Mouse (Mus musculus) kidney, adult 18-20 months (tissue): ENCODE data around the gene Brk1.

Experiments used
- DNase-seq: peaks from one replicate; pipeline ENCODE4 v3.0.0; 2021

Brk1 gene

GRCm38 (mm10) chr6:113604432-113605223 lies at the start of gene Brk1:
Gene Brk1 (plus strand): TSS chr6:113604772.
- peak; percentile 91 for DNase-seq

- DNase-seq, result no peak
Observed at GRCm38 (mm10) chr6:113559736-113560135, 44.8 kb upstream of the Brk1 start.

DNA sequence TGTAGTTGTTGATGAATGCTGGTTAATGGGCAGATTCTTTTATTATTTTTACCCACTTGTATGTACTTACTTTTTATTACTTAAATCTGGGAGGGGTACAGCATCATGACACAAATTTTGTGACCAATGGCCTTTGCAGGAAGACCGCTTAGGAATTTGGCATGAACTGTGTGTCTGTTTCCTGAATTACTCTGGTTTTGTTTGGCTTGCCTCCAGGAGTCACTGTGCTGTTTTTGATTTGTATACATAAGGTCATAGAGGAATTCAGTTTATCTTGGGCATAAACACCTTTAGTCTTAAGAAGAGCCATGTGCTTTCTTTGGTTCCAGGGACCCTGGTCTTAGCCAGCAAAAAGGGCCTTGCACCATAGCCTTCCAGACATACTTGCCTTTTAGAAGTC lies 40.0 kb upstream of the Brk1 start:
- no peak for DNase-seq

DNA sequence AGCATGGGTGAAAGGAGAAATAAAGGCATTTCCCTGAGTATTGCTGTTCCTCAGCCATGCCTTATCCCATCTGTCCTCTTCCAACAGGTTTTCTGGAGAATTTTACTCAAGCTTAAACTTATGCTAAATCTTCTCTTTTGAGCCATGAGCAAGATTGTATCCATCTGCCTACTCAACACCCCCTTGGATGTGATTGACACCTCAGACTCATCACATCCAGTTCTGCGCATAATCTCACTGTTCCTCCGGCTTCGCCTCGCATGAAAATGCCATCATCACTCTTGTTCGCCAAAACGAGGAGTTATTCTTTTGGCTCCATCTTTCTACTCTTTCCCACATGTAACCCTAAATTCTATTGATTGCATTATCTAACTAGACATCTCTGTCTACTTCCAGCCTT lies 28.5 kb upstream of the Brk1 start:
- DNase-seq, result no peak

DNA sequence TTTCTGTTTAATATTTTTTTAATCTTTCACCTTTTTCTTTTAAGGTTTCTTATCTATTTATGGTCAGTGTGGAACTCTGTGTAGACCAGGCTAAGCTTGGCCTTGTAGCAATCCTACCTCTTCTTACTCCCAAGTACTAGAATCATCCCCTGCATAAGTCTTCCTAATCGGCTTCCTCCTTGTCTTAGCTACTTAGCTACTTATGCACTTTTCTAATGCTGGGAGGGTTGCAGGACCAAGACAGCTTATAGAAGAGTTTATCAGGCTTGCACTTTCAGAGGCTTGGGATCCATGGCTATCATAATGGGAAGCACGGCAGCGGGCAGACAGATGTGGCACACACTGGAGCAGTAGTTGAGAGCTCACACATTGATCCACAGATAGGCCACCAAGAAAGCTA lies 25.3 kb upstream of the Brk1 start:
- DNase-seq, result no peak

DNA sequence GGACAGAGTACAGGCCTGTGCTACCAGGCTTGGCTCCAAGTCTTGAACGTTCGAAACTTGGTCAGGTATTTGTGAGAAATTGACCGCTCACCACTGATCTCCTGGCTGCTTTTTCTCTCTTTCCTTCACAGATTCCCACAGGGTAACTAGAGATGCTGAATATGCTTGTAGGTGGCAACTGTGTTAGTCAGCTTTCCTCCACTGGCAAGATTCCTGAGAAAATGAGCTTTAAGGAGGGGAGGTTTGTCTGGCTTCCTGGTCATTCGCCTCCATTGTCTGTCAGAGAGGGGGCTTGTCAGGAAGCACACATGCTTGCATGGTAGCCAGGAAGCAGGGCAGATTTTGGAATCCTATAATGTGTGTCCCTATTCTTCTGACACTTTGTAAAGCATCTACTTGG lies 21.5 kb upstream of the Brk1 start:
- no peak for DNase-seq

GRCm38 (mm10) chr6:113585065-113585464 lies 19.5 kb upstream of the Brk1 start:
- DNase-seq, result no peak

- peak; percentile 80 for DNase-seq
Observed at GRCm38 (mm10) chr6:113586466-113587183, 17.9 kb upstream of the Brk1 start.

GRCm38 (mm10) chr6:113592637-113593036 lies 11.9 kb upstream of the Brk1 start:
- DNase-seq, result no peak

DNA sequence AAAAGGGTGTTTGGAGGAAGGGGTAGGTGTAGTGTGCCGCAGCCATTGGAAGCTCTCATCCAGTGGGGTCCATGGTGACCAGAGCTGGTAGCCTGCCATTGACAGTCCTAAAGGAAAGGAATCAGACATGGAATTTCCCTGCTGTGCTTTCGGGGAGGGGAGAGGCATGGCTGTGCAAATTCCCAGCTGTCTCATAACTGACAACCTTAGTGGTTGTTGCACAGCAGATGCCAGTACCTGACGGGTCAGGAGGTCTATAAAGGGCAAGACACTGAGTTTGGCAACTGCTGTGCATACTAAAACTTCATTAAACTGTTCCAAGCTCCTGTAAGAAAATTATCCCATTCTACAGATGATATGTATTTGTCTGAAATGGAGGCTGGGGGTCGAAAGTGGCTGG lies 6.6 kb upstream of the Brk1 start:
- no peak for DNase-seq

GRCm38 (mm10) chr6:113599833-113600232 lies 4.7 kb upstream of the Brk1 start:
- no peak for DNase-seq

DNA sequence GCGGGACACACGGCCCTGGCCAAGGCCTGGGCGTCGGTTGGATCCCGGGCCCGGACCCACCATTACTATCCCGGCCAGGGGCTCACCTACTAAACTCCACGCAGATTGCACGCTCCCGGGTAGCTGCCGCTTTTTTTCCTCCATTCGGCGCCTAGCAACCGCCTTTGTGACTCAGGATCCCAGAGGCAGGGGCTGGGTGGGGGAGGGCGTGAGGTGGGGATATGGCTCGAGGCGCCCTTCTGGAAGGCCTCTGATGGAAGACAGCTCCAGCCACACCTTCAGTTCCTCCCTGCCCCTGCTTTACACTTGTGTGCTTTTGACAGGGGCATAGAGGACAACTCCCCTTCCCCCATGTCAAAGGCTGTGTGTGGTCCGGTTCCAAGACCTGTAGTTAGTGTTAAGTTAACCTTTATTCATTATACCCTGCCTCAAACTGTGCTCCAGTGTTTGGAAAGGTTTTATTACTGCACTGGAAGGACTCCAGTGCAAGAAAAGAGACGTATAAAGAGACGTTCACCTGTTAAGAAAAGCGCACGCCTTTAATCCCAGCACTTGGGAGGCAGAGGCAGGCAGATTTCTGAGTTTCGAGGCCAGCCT lies 3.9 kb upstream of the Brk1 start, which contains the start of gene Fancd2os:
TSS of gene Fancd2os (minus strand) at position 173 of the 597 bp plus-strand sequence.
- DNase-seq, result no peak

DNA sequence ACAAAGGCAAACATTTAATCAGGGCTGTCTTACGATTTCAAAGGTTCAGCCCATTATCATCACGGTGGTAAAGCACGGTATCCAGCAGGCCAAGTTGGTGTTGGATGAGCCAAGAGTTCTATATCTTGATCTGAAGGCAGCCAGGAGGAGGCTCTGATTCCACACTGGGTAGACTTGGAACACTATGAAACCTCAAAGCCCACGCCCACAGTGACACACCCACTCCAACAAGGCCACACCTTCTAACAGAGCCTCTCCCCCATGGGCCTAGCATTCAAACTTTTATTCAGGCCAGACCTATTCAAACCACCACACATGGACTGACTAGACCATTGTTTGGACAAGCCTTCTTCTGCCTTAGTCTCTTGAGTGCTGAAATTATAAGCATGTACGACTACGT lies 1.8 kb upstream of the Brk1 start:
- no peak for DNase-seq

DNA sequence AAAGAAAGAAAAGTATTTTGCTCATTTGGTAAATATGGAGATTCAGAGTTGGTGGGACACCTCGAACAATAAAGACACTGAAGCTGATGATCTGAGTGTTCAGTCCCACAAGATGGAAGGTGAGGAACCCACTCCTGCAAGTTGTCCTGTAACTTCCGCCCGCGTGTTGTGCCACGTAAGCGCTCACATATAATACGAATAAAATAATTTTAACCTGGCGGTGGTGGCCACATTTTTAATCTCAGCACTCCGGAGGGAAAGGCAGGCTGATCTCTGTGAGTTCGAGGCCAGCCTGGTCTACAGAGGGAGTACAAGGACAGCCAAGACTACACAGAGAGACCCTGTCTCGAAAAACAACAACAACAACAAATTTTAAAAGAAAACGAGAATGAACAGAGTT lies 579 bp upstream of the Brk1 start:
- DNase-seq, result no peak

- DNase-seq, result no peak
Observed at GRCm38 (mm10) chr6:113605224-113605545, 613 bp downstream of the Brk1 start.

GRCm38 (mm10) chr6:113608871-113609270 lies 4.3 kb downstream of the Brk1 start:
- no peak for DNase-seq

DNA sequence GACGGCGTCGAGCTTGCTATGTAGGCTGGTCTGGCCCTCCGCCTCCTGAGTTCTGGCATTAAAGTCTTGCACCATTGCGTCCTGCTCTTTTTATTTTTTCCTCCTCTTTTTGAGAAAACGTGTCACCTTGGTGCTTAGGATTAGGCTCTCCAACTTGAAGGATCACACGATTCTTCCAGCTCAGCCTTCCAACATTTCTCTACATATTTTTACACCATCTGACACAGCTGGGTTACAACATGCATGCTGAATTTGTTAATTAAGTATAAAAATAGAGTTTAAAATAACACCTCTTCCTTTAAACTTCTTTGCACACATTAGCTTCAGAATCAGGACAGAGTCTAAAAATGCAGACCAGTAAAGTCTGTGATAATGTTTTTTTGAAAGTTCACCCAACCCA lies 4.7 kb downstream of the Brk1 start:
- no peak for DNase-seq

DNA sequence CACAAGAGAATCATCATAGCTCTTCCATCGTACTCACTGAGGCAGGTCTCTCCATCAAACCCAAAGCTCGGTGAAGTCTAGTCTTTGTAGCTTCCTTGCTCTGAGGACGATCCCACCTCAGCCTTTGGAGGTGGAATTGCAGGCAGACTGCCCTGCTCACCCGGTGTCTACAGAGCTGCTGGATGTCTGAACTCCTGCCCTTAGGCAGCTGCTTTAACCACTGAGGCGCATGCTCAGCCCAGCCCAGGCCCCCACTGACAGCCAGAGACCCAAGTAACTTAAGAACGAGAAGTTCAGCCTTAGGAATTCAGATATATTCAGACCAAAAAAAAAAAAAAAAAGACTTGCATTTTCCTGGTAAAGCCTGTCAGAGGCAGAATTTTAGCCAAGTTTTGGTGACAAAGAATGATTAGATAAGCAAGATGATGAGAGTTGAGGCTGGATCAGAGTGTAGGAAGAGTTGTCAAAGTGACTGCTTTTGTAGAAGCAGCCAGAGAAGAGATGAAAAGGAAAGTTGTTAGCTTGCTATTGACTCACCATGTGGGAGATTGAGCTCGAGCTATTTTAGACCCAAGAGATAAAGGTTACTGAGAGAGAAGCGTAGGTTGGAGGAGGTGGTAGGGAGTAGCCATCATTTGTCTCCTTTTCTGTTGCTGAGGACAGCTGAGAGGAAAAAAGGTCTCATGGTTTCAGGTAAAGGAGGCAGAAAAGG lies 7.8 kb downstream of the Brk1 start:
- DNase-seq, result no peak

GRCm38 (mm10) chr6:113614152-113614551 lies 9.6 kb downstream of the Brk1 start:
- DNase-seq, result no peak

- no peak for DNase-seq
Observed at GRCm38 (mm10) chr6:113614997-113615396, 10.4 kb downstream of the Brk1 start.

- no peak for DNase-seq
Observed at GRCm38 (mm10) chr6:113615489-113615888, 10.9 kb downstream of the Brk1 start.

DNA sequence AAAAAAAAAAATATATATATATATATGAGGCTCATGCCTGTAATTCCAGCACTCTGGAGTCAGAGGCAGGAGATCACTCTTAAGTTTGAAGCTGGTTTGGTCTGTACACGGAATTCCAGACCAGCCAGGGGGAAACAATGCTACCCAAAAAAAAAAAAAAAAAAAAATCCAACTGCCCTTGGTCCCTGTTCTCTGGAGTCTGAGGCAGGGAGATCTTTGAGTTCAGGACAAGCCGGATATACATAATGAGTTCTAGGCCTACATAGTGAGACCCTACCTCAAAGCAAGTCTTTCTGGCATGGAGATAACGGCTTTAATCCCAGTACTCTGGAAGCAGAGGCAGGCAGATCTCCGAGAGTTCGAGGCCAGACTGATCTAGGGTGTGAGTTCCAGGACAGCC lies 18.8 kb downstream of the Brk1 start:
- DNase-seq, result no peak

DNA sequence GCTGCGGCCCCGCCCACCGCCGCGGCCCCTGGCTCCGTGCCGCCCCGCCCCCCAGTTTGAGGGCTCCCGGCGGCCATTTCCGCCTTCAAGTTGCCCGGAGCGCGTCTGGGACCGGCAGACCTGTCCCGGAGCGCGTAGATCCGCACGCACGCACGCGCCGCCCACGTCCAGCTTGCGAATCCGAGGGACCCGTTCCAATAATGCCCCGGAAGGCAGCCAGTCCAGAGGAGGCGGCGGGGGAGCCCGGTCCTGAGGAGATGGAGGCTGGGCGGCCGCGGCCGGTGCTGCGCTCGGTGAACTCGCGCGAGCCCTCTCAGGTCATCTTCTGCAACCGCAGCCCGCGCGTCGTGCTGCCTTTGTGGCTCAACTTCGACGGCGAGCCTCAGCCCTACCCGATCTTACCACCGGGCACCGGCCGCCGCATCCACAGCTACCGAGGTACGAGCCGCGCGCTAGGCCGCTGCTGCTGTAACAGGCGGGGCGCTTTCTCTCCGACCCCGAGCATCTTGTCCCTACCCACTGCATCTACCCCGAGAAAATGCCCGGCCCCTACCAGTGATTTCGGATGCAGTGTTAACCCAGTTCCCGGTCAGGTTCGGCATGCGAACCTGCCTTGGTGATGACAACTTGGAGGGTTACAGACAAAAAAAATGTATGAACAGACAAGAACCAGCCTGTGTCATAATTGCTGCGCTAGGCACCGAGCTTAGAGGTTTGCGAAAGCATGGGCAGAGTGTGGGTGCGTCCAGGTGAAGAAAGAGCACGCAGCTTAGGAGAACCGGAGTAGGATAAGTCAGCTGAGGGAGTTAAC lies 19.6 kb downstream of the Brk1 start, which contains the start of gene Vhl:
TSS of gene Vhl (plus strand) at position 19 of the 811 bp plus-strand sequence.
- DNase-seq, result peak; percentile 90
